Mouse (Mus musculus) kidney, adult 2 months (tissue): ENCODE data around the gene Kif26b. TPM values are rescaled to one million over a fixed set of nuclear protein-coding genes. Genes with fewer than 3 reads are reported as not detected.

Source experiments
- DNase-seq: peaks from one replicate; pipeline ENCODE4 v3.0.0; 2021
- H3K27ac ChIP-seq: fragments of 200-500 bp; 2 replicates; pipeline ENCODE4 v1.5.1; 2012; ENCODE audit warnings: low read depth, low read length, control low read depth, inconsistent platforms; ENCODE audit not compliant: insufficient read depth
- H3K27me3 ChIP-seq: fragments of 200-500 bp; replicated peaks from 2 replicates; pipeline ENCODE4 v1.6.1; 2012; ENCODE audit warnings: mild to moderate bottlenecking, moderate library complexity, low read length, inconsistent platforms; ENCODE audit not compliant: control insufficient read depth, insufficient read depth
- H3K36me3 ChIP-seq: fragments of 200-500 bp; 2 replicates; pipeline ENCODE4 v1.6.1; 2012; ENCODE audit warnings: mild to moderate bottlenecking, moderate library complexity, low read length, inconsistent platforms; ENCODE audit not compliant: control insufficient read depth, insufficient read depth
- H3K4me1 ChIP-seq: fragments of 200-500 bp; 2 replicates; pipeline ENCODE4 v1.6.1; 2011; ENCODE audit warnings: low read length; ENCODE audit not compliant: control insufficient read depth, insufficient read depth
- H3K4me3 ChIP-seq: fragments of 200-500 bp; 2 replicates; pipeline ENCODE4 v1.5.1; 2011; ENCODE audit warnings: mild to moderate bottlenecking, low read depth, low read length, control low read depth; ENCODE audit not compliant: insufficient read depth
- CTCF ChIP-seq: fragments of 200-500 bp; conservative IDR thresholded peaks from 2 replicates; pipeline ENCODE4 v1.5.1; 2011; ENCODE audit warnings: low read depth, mild to moderate bottlenecking, control low read depth, low read length, moderate library complexity, mixed read lengths; ENCODE audit not compliant: insufficient read depth, insufficient read length
- POLR2A ChIP-seq: fragments of 200-500 bp; IDR thresholded peaks from one replicate; pipeline ENCODE4 v1.6.1; 2011; ENCODE audit warnings: low read depth, low read length, control low read depth
- WGBS: fragments of 180-500 bp; shearing (Covaris S2); methylation state at CpG from one replicate; pipeline ENCODE4 v1.1.7; 2018; 5-methylcytosine and 5-hydroxymethylcytosine counted together
- polyA plus RNA-seq: library from polyadenylated mRNA; depleted of rRNA; stranded (reverse); fragments of >200 nt; gene quantifications from 2 replicates; pipeline ENCODE4 v1.2.3, GENCODE M21; 2012

Gene Kif26b
- polyA plus RNA-seq, 1 experiment = 0.97 TPM

GRCm38 (mm10) chr1:178893229-178894080, 364.5 kb downstream of the Kif26b start:
- H3K36me3 ChIP-seq = no peaks in the 10 kb centered on the region
- H3K27ac ChIP-seq = no peak overlapping the region
- H3K4me1 ChIP-seq = no peaks in the 10 kb centered on the region
- no peak for DNase-seq
- H3K4me3 ChIP-seq = no peak overlapping the region
- H3K27me3 ChIP-seq = no peaks in the 10 kb centered on the region; the same call in 1 of the 2 replicates
- TF ChIP-seq POLR2A (no peak), CTCF (no peak)
- 86% methylated on average over 11 of the region's 11 CpGs for WGBS

GRCm38 (mm10) chr1:178894081-178894401, 365.1 kb downstream of the Kif26b start:
- Histone ChIP-seq H3K27me3 (no peaks in the 10 kb centered on the region; the same call in 1 of the 2 replicates), H3K36me3 (no peaks in the 10 kb centered on the region), H3K4me3 (no peak overlapping the region), H3K4me1 (no peaks in the 10 kb centered on the region), H3K27ac (no peak overlapping the region)
- 97% methylated on average over 3 of the region's 3 CpGs for WGBS
- no peak for TF ChIP-seq POLR2A
- TF ChIP-seq CTCF = no peak
- DNase-seq = no peak

GRCm38 (mm10) chr1:178895674-178896073, 366.7 kb downstream of the Kif26b start:
- H3K27ac ChIP-seq = no peak overlapping the region
- DNase-seq = no peak
- TF ChIP-seq POLR2A (no peak), CTCF (no peak)
- no peaks in the 10 kb centered on the region; the same call in 1 of the 2 replicates for H3K27me3 ChIP-seq
- 94% methylated on average over 4 of the region's 4 CpGs for WGBS
- no peaks in the 10 kb centered on the region for H3K4me1 ChIP-seq
- H3K4me3 ChIP-seq = no peak overlapping the region
- no peaks in the 10 kb centered on the region for H3K36me3 ChIP-seq

- H3K27me3 ChIP-seq = no peaks in the 10 kb centered on the region
- no peaks in the 10 kb centered on the region for H3K4me1 ChIP-seq
- no peak overlapping the region for H3K27ac ChIP-seq
- no peaks in the 10 kb centered on the region for H3K36me3 ChIP-seq
- no peak overlapping the region for H3K4me3 ChIP-seq
- WGBS = 48% methylated on average over 14 of the region's 14 CpGs
- no peak for TF ChIP-seq POLR2A
- no peak for TF ChIP-seq CTCF
- no peak for DNase-seq
Observed at GRCm38 (mm10) chr1:178910951-178911350, 382.0 kb downstream of the Kif26b start.

- DNase-seq = no peak
- Histone ChIP-seq H3K4me1 (no peaks in the 10 kb centered on the region), H3K27me3 (no peaks in the 10 kb centered on the region), H3K4me3 (no peak overlapping the region), H3K27ac (no peak overlapping the region), H3K36me3 (no peaks in the 10 kb centered on the region)
- WGBS = 73% methylated on average over 6 of the region's 6 CpGs
- TF ChIP-seq POLR2A (no peak), CTCF (no peak)
Observed at GRCm38 (mm10) chr1:178912936-178913716, 384.2 kb downstream of the Kif26b start.

- H3K36me3 ChIP-seq = no peaks in the 10 kb centered on the region
- H3K4me3 ChIP-seq = no peak overlapping the region
- WGBS = 90% methylated on average over 12 of the region's 12 CpGs
- TF ChIP-seq POLR2A (no peak), CTCF (no peak)
- no peak for DNase-seq
- H3K27me3 ChIP-seq = no peaks in the 10 kb centered on the region
- no peak overlapping the region for H3K27ac ChIP-seq
- no peaks in the 10 kb centered on the region for H3K4me1 ChIP-seq
Observed at GRCm38 (mm10) chr1:178915056-178915455, 386.1 kb downstream of the Kif26b start.

GRCm38 (mm10) chr1:178917194-178917902, 388.4 kb downstream of the Kif26b start:
- Histone ChIP-seq H3K27ac (no peak overlapping the region), H3K4me3 (no peak overlapping the region), H3K36me3 (no peaks in the 10 kb centered on the region), H3K4me1 (no peaks in the 10 kb centered on the region), H3K27me3 (no peaks in the 10 kb centered on the region)
- WGBS = 77% methylated on average over 31 of the region's 31 CpGs
- no peak for DNase-seq
- TF ChIP-seq CTCF (no peak), POLR2A (no peak)
